Mouse (Mus musculus): Measurements from ENCODE around the gene Tmem33.

Gene Tmem33

GRCm38 (mm10) chr5:67324032-67324431 is 63.7 kb downstream of the Tmem33 start:
- DNase-seq (ENCODE audit: low spot score in 2 of 2), result no peak

DNA sequence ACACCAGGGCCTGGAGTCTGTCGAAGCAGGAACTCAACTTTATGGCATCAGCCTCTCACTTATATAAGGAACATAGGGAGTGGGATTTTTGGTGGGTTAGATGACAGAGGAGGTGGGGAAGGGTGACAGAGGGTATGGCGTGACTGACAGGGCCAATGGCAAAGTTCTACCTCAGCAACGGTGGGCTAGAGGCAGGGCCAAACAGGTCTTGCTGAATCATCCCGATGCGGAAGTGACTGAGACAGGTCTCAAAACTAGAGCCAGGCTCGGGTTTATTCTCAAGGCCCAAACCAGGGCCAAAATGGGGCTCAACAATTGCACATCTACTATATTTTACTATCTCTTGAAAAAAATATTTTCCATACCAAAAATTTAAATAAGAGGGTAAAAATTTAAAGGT is 80.4 kb downstream of the Tmem33 start:
- DNase-seq (ENCODE audit: low spot score in 2 of 2), result no peak

Measured in left cerebral cortex, adult 9 months (tissue).